Mouse (Mus musculus): ENCODE data around the gene Erbb2.

GRCm38 (mm10) chr11:98392645-98393044 is 19.6 kb upstream of the Erbb2 start:
- TF ChIP-seq CTCF (IDR thresholded peaks at IDR 0.05; ENCODE audit: low read depth, low read length), result no peak
- no peak for TF ChIP-seq POLR2A (IDR thresholded peaks at IDR 0.05; ENCODE audit: extremely low read depth, insufficient read depth, low read length)

Data from liver, adult 2 months (tissue).